Mouse (Mus musculus): ENCODE measurements around the gene Sox8.

DNA sequence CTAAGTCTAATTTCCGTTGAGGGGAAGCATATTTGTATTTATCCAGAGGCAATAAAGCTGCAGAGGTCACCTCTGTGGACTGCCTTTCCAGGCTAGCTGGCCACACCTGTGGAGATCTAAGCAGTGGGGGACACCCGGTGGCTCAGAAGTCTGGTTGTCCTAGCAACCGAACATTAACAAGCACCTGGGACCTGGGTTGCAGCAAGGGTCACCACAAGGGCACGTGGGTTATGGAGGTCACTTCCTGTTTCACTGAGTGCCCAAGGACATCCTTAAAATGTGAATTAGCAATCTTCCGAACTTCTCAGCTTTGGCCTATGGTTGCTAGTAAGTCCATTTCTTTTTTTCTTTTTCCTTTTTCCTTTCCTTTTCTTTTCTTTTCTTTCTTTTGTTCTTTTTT is 33.7 kb upstream of the Sox8 start:
- no peak for TF ChIP-seq CTCF (IDR thresholded peaks at IDR 0.05; ENCODE audit: extremely low read depth, insufficient read depth, insufficient read length, insufficient replicate concordance)
- no peak for TF ChIP-seq POLR2A (IDR thresholded peaks at IDR 0.05; ENCODE audit: low read depth, low read length)

All from spleen, adult 2 months (tissue).